Mouse (Mus musculus): ENCODE measurements around the gene Onecut1. TPM values are rescaled to one million over a fixed set of nuclear protein-coding genes. Genes with fewer than 3 reads are reported as not detected.

Gene Onecut1
- polyA plus RNA-seq, 1 experiment, result not detected

DNA sequence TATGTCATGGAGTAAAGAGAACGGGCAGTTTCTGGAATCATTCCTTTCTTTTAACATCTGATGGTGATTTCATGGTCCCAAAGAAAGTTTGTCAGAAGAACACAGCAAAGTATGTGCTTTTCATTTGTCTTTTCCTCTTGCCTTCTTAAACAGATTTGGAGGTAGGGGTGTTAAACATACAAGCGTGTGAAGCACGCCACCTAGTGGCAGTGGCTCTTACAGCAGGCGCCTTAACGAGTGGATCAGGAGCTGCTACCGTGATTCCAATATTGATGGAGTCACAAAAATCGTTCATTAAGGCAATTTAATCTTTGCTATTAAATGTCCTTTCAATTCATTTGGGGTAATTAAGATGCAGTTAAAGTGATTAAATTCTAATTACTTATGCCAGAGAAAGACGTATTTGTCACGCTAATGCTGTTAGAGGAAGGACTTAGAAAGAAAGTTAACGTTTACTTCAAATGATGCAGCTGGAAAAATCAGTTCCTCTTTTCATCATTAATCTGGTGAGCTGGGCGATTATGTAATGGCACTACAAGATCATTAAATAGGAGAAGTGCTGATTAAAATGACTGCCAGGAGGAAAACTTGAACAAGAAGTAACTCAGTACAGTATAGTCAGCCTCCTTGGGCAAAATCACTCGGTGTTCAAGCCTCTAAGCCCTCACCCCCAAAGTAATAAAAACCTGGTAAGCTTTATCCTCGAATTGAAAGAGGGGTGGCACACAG, 9.4 kb downstream of the Onecut1 start:
- no peak for TF ChIP-seq GATA1 (IDR thresholded peaks at IDR 0.05; ENCODE audit: low read length)

DNA sequence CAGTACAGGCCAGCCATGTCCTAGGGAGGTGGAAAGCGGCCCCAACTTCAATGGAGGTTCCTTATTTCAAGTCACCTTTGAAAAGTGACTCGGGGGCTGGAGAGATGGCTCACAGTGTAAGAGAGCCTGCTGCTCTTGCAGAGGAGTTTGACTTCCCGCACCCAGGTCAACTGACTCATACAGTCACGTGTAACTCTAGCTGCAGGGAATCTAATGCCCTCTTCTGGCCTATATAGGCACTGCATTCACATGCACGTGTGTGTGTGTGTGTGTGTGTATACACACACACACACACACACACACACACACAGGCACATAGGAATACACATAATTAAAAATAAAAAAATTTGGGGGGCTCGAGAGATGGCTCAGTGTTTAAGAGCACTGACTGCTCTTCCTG, 14.6 kb downstream of the Onecut1 start:
- no peak for TF ChIP-seq GATA1 (IDR thresholded peaks at IDR 0.05; ENCODE audit: low read length)

DNA sequence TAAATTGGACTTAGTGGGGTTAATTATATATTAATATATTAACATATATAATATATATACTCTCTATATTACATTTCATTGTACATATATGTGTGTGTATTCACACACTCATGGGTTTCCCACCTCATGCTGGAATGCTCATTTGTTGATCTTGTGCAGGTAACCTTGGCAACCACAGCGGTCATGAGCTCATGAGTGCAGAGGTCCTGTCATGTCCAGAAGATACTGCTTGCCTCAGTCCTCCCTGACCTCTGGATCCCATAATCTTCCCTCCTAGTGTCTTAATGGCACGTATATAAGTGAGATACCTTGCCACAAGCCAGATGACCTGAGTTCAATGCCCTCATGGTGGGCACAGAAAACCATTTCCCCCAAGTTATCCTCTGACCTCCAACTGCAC, 16.0 kb downstream of the Onecut1 start:
- TF ChIP-seq GATA1 (IDR thresholded peaks at IDR 0.05; ENCODE audit: low read length), result no peak

DNA sequence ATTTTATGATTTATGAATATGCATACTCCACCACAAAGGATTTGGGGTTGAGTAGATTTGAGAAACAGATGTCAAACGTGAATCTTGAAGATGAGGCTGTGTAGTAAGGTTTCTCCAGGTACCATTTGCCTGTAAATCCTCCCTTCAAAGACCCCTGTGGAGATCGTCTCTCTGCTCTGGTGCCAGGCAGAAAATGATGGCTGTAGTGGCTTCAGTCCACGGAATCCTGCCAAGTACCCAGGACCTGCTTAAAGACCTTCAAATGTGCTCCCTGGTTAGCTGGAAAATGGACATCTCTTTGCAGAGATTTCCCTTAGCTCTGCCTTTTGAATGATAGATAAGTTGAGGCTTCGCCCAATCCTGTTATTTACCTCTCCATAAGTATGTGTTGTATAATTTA, 26.1 kb downstream of the Onecut1 start:
- no peak for TF ChIP-seq GATA1 (IDR thresholded peaks at IDR 0.05; ENCODE audit: low read length)

DNA sequence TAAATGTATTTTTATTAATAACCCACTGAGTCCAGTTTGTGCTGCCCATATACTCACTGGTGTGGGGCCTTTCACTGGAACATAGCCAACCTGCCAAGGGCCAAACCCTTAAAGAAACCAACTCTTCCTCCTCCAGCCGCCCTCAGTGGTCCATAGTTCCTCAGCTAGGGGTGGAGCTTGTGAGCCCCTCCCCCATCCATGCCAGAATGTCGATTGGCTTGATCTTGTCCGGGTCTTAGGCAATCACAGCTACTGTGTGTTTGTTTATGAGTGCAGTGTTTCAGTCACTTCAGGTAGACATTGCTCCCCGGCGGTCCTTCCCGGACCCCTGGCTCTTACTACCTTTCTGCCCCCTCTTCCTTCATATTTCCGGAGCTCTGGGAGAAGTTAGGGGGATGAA, 35.0 kb downstream of the Onecut1 start:
- no peak for TF ChIP-seq GATA1 (IDR thresholded peaks at IDR 0.05; ENCODE audit: low read length)

DNA sequence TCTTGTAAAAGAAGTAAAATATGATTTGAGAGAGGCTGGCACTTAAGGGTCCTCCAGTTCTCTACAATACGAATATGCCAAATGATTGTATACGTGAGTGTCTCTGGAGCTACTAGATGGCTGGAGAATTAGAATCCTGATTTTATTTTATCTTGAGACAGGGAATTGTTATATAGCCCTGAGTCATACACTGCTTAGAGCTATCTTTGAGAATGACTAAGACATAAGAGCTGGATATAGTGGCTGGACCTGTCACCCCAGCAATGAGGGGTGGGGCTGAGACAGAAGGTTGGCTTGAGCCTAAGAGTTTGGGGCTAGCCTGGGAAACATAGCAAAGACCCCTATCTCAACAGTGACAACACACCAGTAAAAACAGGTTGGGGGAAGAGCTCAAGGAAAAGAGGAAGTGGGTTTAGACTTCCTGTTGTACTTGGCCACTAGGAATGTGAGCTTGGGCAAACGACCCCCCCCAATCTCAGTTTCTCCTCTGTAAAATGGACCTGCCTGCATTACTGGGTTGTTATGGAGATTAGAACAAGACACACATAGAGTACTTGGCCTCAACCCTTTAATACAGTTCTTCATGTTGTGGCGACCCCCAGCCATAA, 35.8 kb downstream of the Onecut1 start:
- TF ChIP-seq GATA1 (IDR thresholded peaks at IDR 0.05; ENCODE audit: low read length), result no peak

DNA sequence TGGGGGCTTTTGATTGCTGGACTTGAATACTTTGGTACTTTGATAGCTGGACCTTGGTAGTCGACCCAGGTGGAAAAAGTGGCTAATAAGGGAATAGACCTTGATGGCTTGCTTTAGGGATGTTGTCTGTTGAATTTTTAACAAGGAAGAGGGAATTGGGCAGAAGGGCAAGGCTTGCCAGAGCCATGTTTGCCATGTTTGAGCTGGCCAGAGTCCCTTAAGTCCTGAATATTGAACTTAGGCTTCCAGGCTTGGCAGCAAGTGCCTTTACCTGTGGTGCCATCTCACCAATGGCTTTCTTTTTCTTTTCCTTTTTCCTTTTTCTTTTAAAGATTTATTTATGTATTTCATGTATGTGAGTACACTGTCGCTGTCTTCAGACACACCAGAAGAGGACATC, 38.4 kb downstream of the Onecut1 start:
- no peak for TF ChIP-seq GATA1 (IDR thresholded peaks at IDR 0.05; ENCODE audit: low read length)

DNA sequence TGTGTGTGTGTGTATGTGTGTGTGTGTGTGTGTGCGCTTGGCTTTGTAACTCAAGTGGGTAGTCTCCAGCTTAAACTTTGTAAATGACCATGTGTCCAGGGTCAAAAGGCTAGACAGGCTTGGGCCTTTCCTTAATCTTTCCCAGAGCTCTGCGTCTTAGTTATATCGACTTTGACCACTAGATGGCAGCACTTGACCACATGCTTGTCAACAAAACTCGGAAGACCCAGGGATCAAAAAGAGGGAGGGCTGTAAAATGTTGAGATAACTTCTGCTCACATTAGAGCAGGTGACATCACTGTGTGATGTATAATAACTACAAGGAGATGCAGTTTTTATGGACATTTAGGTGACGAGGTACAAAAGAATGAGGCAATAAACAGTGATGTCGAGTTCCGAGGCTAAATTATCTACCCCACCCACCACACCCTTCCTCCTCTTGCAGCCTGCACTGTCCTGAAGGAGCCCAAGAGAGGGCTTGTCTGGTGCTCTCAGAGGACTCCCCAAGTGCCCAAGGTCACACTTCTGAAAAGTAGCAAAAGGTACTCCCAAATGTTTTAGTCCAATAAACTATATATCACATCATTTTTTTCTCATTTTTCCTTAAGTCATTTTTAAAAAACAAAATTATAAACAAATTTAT, 43.3 kb downstream of the Onecut1 start:
- TF ChIP-seq GATA1 (IDR thresholded peaks at IDR 0.05; ENCODE audit: low read length), result no peak

DNA sequence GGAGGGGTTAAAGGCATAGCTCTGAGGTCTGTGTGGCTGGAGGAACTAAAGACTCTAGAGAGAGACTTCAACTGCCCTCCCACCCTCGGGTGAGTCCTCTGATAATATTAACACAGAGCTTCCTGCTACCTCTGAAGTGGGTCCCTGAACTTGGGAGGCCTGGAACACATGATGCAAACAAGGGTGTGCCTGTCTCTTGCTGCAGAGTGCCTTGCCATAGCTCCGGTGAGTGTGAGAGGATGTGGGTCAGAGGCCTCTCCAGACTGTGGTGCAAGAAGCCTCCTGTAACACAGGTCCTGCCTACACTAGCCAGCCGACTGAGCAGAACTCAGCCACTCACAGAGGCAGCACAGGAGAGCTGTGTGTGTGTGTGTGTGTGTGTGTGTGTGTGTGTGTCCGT, 45.2 kb downstream of the Onecut1 start:
- no peak for TF ChIP-seq GATA1 (IDR thresholded peaks at IDR 0.05; ENCODE audit: low read length)

DNA sequence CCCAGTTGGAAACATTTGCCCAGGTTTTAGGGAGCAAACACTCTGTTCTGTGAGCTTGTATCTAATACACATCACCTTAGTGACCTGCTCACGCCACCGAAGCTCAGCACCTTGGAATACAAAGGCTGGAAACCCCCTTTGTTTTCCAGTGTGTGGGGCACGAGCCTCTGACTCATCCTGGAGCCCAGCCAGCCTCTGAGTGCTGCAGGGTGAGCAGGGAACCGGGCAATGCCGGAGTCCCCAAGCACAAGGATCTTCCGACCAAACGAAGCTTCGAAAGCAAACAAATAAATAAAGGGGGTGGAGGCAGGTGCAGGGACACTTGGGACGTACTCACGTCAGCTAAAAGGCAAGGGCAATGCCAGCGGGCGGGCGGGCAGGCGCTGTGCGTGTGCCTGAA, 47.5 kb downstream of the Onecut1 start:
- TF ChIP-seq GATA1 (IDR thresholded peaks at IDR 0.05; ENCODE audit: low read length), result no peak

DNA sequence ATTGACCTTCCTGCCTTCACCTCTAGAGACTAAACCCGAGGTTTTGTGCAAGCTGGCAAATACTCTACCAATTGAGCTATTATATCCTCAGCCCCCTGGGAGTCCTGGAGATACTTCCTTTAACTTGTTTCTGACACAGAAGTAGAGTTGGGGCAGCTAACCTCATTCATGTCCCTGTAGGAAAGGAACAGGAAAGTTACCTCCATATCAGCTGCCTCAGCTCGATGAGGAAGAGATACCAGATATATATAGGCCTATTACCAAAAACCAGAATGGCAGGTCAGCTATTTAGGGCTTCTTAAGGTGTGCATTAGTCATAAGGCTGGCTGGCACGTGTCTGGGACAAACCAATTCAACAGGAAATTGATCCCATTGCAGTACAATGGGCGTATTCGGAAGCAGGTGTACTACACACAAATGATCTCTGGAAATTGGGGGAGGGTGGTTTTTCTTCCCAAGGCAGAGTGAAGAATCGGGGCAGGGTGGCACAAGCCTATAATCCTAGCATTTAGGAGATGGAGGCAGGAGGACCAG, 48.6 kb downstream of the Onecut1 start:
- no peak for TF ChIP-seq GATA1 (IDR thresholded peaks at IDR 0.05; ENCODE audit: low read length)

DNA sequence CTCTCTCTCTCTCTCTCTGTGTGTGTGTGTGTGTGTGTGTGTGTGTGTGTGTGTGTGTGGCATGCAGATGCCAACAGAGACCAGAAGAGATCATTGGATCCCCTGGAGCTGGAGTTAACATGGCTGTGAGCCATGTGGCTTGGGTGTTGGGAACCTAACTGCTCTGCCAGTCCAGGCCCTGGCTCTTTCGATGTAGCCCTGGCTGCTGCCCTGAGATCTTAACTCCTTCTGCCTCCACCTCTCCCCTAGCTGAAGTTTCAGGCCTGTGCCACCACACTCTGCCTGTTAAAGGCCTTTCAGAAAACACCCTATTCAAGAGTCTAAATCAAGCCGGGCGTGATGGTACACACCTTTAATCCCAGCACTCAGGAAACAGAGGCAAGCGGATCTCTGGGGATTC, 49.7 kb downstream of the Onecut1 start:
- TF ChIP-seq GATA1 (IDR thresholded peaks at IDR 0.05; ENCODE audit: low read length), result no peak

DNA sequence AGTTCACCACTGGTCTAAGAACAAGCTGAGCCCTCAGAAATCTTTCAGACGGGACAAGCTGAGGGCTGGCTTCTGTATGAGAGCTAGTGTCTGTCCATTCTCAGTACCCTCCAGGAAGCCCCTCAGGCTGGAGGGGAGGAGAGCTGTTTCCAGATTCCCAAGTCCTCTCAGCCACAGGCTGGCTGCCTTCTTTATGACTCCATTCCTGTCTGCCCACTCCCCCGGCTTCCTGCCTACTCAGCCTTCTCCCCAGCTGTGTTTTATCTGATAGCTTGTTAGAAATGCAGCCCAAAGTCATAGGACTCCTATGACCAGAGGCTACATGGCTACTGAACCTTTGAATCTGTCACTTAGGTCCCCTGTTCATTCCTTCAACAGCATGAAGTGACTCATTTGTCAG, 50.2 kb downstream of the Onecut1 start:
- TF ChIP-seq GATA1 (IDR thresholded peaks at IDR 0.05; ENCODE audit: low read length), result no peak

DNA sequence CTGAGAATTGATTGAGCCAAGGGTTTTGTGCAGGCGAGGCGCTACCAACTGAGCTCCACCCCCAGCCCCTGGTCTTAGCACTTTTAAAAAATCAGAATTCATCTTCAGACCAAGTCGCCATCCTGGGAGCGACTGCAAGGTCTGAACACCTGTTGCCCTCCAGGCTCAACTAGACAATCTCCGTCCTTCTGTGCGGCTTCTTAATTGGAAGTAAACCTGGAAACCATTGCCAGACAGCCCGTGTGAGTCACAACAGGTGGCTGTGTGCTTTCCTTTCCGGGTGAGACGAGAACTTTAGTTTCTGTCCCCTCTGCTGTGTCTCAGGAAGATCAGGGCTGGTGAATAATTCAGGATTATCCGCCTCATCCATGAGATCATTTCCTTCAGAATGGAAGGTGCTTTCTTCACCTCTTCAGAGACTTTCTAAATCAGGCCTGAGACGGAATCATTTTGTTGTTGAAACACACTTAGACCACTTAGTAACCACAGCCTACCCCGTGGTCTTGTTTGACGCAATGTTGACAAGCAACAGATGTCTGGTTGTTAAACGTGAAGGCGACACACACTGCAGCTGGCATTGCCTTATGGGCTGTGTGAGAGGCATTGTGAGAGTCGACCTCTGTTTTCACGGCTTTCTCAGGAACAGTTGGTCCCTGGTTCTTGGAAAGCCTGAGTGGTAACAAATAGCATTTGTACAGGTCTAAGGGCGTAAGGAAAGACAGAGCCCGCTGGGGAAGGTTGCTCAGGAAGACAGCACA, 51.1 kb downstream of the Onecut1 start:
- no peak for TF ChIP-seq GATA1 (IDR thresholded peaks at IDR 0.05; ENCODE audit: low read length)

DNA sequence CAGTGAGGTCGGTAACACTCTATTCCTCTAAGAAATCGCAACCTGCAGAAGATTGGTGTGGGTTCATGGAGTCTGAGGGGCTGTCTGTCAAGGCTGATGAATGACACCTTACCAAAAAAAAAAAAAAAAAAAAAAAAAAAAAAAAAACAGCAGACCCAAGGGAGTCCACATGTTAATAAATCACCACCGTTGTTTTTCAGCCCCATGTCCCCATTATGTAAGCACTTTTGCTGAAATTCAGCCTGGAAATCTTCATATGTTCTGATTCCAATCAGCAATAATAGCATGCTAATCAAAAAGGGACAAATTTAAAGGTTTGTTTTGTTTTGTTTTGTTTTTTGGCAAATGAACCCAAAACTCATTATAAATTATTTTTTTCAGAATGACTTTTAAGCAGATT, 53.9 kb downstream of the Onecut1 start:
- TF ChIP-seq GATA1 (IDR thresholded peaks at IDR 0.05; ENCODE audit: low read length), result no peak

DNA sequence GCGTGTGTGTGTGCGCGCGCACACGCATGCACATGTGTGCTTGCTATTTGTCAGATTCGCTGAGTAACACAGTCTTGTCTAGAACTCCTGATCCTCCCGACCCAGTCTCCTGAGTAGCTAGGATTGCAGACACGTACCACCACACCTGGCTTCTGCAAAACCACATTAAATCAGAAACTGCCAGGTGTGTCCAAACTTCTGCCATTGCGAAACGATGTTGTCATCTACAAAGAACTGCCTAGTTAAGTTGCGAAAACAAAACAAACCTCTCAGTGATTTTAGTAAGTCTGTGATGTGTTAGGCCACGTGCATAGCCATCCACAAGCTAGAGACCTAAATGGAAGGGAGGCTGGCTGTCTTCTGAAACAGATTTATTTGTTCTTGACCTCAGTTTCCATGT, 58.7 kb downstream of the Onecut1 start:
- no peak for TF ChIP-seq GATA1 (IDR thresholded peaks at IDR 0.05; ENCODE audit: low read length)

Measured in G1E-ER4 (cell line).